Mouse (Mus musculus) frontal cortex, postnatal 10 days (tissue): ENCODE data around the gene Hist1h2bc.
"Not testable (repeated sequence)": the region's sequence is repeated elsewhere in the genome, so short reads cannot be mapped to it uniquely, and the experiment has no call there.

Source experiments
- DNase-seq, 2 experiments: peaks; one replicate each; pipeline ENCODE4 v3.0.0; 2022; ENCODE audit warnings: low spot score in 2 of 2, mixed read lengths in 1 of 2

The Hist1h2bc gene

GRCm38 (mm10) chr13:23683755-23684281, at the start of gene Hist1h2bc, which contains the start of gene Hist1h2ac:
TSS of gene Hist1h2bc (plus strand) at chr13:23684199.
TSS of gene Hist1h2ac (minus strand) at chr13:23683948.
- DNase-seq = peak; percentile 78 to 80

GRCm38 (mm10) chr13:23659636-23660366, 24.2 kb upstream of the Hist1h2bc start:
- no peak for DNase-seq

GRCm38 (mm10) chr13:23662536-23662935, 21.5 kb upstream of the Hist1h2bc start:
- DNase-seq = no peak

GRCm38 (mm10) chr13:23681990-23682582, 1.9 kb upstream of the Hist1h2bc start:
- DNase-seq = no peak

DNA sequence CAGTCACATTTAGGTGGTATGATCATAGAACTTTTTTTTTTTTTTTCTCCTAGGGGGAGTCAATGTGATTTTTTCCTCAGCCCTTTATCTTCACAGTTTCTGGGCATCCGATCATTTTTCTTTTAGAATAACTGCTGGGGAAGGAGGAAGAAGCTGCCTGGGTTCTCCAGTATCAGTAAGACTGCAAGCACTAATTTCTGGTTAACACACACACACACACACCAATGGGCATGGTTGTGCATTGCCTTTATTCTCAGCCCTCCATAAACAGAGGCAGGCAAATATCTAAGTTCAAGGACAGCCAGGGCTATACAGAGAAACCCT, 1.4 kb upstream of the Hist1h2bc start:
- no peak for DNase-seq

GRCm38 (mm10) chr13:23682947-23683754, 848 bp upstream of the Hist1h2bc start:
- not testable (repeated sequence) for DNase-seq

DNA sequence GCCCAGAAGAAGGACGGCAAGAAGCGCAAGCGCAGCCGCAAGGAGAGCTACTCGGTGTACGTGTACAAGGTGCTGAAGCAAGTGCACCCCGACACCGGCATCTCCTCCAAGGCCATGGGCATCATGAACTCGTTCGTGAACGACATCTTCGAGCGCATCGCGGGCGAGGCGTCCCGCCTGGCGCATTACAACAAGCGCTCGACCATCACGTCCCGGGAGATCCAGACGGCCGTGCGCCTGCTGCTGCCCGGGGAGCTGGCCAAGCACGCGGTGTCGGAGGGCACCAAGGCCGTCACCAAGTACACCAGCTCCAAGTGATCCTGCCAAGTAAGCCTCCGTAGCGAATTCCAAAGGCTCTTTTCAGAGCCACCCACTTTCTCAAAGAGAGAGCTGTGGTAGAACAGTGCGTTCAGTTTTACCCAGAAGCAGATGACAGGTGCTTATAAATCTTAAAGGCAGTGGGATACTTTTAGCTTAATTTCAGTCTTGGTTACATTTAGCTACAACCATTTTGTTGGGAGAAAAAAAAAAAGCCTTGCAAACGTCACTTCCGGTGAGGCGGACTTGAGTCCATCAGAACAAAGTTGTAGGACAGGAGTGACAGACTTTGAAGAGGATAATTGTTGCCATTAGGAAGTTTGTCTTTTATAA, 421 bp downstream of the Hist1h2bc start:
- peak in 1 of 2 experiments; percentile 32 for DNase-seq

DNA sequence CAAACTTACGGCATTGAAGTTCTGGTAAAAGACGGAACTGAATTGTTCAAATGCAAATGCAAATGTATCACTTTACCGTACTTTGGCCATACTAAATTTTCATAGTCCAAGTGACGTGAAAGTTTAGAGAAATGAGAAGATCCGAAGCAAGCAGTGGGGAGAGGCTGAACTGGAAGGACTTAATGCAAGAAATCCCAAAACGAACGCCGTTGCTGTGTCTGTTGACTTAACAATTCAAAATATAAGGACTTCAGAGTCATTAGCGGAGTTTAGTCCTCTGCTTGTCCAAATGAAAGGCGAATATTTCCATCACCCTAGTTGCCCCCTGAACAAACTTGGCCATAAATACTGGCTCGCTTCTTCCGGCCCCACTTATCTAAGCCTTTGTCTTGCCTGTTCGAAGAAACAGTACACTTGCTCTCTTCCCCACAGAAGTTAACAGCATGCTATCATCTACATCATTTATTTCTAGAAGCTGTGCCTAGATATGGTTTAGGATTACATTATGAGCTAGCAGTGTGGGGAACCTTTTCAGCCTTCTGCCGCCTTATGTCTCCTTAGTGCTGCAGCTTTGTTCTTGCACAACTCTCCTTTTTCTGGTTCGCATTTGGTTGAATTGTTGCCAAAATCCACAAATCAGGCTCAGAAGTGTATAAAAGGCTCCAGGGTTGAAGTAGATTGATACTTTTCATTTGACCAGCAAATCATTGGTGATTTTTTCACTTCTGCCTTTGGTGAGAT, 1.3 kb downstream of the Hist1h2bc start:
- DNase-seq = no peak

GRCm38 (mm10) chr13:23685966-23686365, 2.0 kb downstream of the Hist1h2bc start:
- no peak for DNase-seq

- no peak for DNase-seq
Measured at GRCm38 (mm10) chr13:23687181-23687580, 3.2 kb downstream of the Hist1h2bc start.

DNA sequence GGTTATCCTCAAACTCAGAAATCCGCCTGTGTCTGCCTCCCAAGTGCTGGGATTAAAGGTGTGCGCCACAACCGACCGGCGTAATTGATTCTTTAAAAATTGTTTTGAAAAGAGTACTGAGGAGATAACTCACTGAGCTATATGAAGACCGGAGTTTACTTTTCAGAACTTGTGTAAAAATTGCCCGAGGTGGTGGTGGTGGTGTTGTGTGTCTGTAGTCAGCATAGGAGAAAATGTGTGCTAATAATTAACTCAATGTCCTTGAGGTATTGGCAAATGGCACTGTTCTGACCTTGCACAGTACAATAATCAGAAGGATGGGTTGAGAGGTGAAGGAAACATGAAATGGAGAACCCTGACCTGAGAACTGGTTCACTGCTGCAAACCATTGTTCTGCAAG, 3.9 kb downstream of the Hist1h2bc start:
- DNase-seq = no peak

DNA sequence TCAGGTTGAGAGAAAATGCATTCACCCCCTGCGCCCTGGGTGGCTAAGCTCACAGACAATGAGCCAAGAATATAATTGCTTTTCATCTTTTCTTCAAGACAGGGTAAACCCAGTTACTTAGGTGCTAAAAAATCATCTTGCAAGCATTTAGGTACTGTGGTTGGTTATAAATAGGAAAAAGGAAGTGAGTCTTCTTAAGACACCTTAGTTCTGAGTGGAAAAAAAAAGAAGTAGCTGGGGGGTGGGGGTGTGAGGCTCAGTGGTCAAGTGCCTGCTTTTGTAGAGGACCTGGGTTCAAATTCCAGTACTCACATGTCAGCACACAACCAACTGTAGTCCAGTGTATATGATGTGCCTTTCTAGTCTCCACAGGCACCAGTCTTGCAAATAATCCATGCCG, 5.0 kb downstream of the Hist1h2bc start:
- no peak for DNase-seq

DNA sequence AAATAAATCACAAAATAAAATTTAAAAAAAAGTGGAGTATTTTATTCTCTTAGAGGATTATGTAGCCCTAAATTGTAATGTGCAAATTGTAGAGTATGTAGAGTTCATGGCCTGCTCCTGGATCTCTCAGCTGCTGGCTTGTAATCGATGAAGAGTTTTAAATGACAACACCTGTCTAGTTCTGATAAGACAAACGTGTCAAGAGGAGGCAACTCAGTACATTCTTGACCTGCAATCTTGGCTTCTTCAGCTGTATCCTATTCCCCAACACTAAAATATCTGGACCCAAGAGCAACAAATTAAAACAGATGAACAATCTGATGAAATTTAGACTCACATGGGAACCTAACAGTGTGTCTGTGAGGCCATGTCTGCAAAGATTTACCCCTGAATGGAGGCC, 5.5 kb downstream of the Hist1h2bc start:
- DNase-seq = no peak

GRCm38 (mm10) chr13:23693856-23694440, 9.9 kb downstream of the Hist1h2bc start:
- no peak for DNase-seq

DNA sequence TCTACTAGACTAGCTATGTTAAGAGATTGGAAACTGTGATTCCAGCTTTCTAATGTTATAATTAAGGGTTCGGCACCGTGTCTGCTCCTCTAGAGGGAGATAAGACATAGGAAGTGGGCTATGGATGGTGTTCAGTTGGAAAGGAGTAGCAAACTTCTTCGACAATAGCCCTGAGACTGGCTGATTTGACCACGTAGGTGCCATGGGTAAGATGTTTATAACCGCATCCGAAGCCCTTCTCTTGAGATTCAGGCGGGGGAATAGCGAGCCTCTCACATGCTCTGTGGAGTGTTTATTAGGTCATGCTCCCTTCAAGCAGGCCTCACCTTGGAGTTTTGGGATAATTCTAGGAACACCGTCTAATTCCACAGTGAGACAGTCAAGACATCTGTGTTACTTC, 11.0 kb downstream of the Hist1h2bc start:
- no peak for DNase-seq

GRCm38 (mm10) chr13:23695514-23695913, 11.5 kb downstream of the Hist1h2bc start, which contains the start of gene Hist1h1t:
TSS of gene Hist1h1t (plus strand) at chr13:23695814.
- no peak for DNase-seq

- no peak for DNase-seq
Measured at GRCm38 (mm10) chr13:23696061-23696474, 12.1 kb downstream of the Hist1h2bc start.

DNA sequence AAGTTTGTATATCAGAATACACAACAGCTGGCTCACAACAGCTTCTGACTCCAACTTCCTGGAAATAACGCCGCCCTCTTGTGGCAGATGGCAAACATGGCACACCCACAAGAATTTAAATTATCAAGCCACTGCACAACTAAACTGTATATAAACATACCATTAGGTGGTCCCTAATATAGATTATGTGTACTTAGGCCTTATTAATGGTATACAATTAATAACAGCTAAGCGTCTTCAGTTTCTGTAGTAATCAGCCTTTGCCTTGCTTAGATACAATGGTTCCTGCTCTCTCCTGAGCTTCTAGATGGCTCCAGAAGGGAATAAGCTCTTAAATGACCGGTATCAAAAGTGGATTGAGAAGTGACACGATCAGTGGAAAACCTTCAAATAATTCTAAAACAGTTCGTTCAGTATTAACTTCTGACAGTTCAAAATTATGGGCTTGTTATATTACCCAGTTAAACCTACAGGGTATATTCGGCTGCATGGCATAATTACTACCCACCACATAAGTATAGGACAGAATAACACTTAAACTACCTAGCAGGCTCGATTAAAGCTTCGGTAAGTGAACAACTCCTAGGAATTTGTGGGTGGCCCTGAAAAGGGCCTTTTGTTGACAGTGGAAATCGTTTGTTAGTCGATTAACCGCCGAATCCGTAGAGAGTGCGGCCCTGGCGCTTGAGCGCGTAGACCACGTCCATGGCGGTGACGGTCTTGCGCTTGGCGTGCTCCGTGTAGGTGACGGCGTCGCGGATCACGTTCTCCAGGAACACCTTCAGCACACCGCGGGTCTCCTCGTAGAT, 13.7 kb downstream of the Hist1h2bc start:
- DNase-seq = peak in 1 of 2 experiments; percentile 45

- peak; percentile 95 to 98 for DNase-seq
Measured at GRCm38 (mm10) chr13:23698300-23698693, 14.3 kb downstream of the Hist1h2bc start, which contains the start of gene Hist1h4c. TSS of gene Hist1h4c (minus strand) at chr13:23698454.

DNA sequence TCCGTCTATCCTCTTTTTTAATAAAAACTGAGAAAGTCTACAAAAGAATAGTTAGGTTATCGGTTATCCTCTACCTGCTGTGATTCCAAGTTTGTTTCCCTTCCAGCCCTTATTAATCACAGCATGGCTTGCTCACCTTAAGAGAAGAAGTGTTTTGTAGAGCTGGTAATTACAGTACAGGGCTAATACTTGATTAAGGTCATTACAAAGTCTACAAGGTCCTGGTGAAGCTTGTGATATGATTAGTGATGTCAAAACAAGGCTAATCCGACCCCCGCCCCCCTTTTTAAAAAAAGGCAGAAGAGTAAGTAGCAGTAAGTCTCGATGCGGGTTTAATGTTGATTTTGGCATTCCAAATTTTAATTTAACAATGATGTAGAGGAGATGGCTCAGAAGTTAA, 15.0 kb downstream of the Hist1h2bc start:
- DNase-seq = no peak
